Mouse (Mus musculus) retina, adult 2 months (tissue): ENCODE data around the gene Wdr5b.
"Not testable (repeated sequence)": the region's sequence is repeated elsewhere in the genome, so short reads cannot be mapped to it uniquely, and the experiment has no call there.

ENCODE experiments used
- DNase-seq: peaks from one replicate; pipeline ENCODE4 v3.0.0-alpha.2; 2012; ENCODE audit warnings: low read depth, low spot score

Wdr5b gene

DNA sequence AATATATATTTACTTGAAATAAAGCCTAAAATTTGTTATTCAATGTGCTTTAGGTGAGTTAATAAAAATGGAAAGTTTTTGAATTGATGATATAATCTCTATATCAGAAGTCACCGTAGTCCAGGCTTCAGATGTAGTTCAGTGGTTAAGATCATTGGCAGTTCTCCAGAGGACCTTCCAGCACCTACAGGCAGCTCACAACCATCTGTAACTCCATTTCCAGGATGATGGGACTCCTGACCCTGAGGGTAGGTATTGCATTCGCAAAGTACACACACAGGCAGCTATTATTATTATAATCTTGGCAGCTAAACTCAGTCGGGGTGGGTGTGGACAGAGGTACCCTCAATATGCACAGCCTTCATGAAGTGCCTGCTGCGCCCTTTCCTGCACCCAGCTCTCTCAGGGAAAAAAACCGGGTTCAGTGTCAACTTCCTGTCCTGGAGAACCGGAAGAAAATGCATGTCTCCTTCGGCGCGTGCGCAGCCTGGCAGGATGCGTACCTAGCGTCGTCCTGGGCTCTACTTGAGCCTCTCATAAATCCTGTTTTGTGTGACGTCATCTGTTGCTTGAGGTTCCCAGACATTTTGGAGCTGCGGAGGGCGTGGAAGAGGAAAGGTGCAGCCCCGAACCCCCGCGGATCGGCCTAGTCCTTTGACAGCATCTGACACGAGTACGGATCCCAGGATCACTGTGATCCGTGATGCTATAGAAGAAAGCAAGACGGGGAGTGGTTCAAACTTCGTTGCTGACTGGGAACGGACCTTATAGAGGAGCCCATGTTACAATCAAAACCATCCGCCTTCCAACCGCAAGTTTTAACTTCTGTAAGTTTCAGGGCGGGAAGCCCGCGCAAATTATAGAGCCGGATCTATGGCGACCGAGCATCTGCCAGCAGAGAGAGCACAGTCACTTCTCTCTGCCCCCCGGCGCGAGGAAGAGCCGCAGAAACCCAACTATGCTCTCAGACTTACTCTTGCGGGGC lies at the start of gene Wdr5b:
Gene Wdr5b, plus strand, starts transcription at position 551 of the 985 bp plus-strand sequence.
- peak; percentile 84 for DNase-seq

DNA sequence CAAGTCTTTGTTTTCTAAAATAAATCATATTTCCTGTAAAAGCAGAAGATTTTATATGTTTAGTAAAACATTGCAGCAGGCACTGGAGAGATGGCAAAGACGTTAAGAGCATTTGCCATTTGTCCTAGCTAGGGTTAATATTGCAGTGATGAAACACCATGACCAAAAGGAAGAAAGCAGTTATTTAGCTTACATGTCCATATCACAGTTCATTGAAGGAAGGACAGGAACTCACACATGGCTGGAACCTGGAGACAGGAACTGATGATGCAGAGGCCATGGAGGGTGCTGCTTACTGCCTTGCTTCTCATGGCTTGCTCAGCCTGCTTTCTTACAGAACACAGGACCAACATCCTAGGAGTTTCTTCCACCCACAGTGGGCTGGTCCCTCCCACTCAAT lies 48.6 kb upstream of the Wdr5b start:
- no peak for DNase-seq

DNA sequence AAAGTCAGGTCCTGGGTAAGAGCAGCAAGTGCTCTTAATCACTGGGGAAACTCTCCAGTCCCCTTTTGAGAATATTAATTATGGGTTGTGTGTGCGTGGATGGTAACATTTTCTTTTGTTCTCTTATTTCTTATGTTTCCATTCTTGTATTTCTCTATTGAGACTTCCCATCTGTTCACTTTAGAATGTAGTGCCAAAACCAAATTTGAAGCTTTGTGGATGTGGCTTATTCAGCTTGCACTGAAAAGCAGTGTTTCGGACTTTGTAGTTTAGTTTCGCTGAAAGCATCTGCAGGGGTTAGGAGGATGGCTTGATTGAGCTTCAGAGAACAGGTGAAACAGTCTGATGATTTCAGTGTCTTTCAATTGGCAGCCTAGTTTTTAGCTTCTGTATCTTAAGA lies 47.7 kb upstream of the Wdr5b start:
- no peak for DNase-seq

DNA sequence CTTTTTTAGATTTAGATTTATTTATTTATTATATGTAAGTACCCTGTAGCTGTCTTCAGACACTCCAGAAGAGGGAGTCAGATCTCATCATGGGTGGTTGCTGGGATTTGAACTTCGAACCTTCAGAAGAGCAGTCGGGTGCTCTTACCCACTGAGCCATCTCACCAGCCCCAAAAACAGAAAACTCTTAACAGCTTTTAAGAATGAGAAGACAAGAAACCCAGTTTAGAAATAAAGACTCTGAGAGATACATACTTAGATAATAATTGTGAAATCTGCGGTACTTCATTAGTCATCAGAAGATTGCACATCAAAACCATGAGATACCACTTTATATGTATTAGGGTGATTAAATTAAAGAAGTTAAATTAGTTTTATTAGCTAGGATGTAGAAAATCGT lies 42.1 kb upstream of the Wdr5b start:
- not testable (repeated sequence) for DNase-seq

DNA sequence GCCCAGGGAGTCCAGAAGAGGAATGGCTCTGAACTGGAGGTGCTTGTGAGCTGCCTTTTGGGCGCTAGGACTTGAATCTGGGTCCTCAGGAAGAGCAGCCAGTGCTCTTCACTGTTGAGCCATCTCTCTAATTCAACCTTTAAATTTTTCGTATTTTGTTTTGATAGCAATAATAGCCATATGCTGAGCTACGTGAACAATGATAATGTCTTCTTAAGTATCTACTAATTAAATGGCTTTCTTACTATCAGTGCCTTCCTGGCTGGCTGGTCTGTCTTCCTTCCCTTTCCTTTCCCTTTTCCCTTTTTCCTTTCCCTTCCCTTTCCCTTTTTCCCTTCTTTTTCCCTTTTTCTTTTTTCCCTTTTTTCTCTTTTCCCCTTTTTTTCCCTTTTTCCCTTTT lies 32.6 kb upstream of the Wdr5b start:
- DNase-seq: no peak

DNA sequence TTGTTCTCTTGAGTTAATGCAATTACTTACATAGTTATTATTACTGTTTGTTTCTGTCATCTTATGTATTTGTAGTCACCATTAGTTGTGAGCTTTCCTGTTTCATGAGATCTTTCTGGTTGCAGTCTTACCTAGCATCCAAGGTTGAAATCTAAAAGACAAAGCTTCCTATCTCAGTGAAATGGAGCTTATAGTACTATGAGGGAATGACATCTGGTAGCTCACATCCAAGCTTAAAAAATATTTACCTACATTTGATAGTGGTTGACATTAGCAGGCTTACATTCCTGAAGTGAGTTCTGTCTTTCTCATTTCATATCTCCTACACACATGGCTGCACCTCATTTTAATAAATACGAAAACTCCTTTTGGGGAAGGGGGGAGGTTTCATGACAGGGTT lies 24.7 kb upstream of the Wdr5b start:
- no peak for DNase-seq

DNA sequence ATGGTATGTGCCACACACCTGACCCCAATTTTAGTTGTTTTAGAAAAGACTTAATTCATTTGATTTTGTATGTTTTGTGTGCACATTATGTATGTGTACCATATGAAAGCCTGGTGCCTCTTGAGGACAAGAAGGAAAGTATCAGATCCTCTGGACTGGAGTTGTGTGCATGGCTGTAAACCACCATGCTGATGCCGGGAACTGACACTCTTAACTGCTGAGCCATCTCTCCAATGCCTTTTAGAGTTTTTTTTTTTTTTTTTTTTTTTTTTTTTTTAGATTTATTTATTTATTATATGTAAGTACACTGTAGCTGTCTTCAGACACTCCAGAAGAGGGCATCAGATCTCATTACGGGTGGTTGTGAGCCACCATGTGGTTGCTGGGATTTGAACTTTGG lies 12.9 kb upstream of the Wdr5b start:
- DNase-seq: not testable (repeated sequence)

DNA sequence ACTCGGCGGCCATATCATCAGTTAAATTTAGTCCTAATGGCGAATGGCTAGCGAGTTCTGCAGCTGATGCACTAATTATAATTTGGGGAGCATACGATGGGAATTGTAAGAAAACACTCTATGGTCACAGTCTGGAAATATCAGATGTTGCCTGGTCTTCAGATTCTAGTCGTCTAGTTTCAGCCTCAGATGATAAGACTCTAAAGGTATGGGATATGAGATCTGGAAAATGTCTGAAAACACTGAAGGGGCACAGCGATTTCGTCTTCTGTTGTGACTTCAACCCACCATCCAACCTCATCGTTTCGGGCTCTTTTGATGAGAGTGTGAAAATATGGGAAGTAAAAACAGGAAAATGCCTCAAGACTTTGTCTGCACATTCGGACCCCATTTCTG lies 633 bp downstream of the Wdr5b start:
- no peak for DNase-seq

DNA sequence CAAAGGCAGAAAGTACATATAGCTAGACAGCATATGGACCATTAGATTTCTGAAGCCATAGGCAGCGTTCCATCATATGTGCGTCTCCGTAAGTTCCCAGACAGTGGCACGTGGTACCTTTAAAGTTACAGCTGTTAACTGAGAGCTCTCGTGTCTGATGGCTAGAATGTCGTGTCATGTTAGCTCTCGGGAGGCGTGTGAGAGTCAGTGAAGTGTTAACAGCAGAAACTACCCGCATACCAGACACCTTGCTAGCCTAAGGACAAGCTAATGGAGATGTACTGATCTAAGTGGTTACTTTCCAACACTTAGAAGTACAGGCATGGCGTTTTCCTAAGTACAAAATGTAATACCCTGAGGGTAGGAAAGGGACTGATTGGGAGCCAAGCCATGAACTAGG lies 2.1 kb downstream of the Wdr5b start:
- DNase-seq: no peak

DNA sequence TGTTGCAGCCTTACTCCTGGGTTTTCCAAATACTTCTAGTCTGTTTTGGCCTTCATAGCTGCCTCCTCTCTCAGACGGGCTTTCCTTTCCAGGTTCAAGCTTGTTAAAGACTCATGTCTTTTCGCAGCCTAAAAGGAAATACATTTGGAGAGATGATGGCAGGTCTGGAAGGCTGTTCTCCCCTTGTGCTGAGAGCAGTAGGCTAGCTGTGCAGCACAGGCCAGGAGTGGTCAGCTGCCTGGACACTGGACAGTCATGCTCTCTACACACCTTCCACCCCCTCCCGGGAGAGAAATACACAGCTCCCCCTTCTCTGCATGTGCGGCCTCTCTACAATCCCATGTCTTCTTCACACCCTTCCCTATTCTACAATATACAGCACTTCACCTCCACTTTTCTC lies 3.0 kb downstream of the Wdr5b start:
- no peak for DNase-seq

DNA sequence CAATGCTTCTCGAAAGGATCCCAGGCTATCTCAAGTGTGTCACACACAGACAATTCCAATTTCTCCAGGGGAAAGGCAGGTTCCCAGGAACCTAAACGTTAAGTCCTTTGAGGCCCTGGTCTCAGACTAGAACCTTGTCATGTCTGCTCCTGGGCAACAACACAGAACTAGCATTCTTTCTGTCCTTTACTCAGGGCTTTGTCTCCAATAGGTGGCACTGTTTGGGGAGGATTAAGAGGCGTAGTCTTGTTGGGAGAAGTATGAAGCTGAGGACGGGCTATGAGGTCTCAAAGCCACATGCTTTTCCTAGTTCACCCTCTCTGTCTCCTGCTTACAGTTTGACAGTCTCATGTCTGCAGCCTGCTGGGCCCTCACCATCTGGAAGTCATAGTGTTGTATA lies 6.5 kb downstream of the Wdr5b start:
- no peak for DNase-seq

DNA sequence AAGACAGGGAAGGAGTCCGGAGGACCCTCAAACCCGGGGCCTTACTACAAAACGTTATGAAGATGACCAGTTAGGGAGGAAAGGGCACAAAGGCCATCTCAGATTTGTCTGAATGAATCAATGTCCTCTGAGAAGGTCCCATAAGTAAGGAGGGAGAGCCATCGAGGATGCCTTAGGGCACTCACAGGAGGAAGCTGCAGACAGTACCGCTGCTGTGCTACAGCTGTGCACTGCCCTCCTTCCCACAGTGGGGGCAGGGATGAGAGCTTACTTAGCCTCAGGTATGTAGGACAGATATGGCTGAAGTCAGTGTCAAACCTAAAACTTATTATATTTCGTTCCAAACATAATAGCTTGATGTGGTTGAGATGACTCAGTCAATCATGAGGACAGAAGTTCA lies 10.5 kb downstream of the Wdr5b start:
- no peak for DNase-seq

DNA sequence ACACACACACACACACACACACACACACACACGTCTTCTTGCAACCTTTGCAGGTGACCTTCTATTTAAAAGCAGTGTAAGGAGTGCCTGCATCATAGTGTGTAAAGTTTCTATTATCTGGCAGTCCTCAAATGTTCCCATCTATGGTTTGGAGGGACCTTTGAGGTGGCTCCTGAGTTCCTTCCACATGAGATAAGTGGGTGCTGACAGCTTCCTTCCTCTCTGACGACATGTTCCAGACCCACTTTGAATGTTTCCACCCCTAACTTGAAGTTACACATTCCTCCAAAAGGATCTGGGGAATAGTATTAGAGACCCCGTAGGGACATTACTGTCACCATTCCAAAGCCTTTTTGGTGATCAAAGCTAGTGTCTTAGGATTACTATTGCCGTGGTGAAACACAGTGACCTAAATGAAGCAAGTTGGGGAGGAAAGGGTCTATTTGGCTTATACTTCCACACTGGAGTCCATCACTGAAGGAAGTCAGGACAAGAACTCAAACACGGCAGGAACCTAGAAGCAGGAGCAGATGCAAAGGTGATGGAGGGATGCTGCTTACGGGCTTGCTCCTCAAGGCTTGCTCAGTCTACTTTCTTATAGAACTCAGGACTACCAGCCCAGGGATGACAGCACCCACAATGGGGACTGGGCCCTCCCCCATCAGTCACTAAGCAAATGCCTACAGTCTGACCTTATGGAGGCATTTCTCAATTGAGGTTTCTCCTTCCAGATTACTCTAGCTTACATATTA lies 12.7 kb downstream of the Wdr5b start:
- DNase-seq: no peak

DNA sequence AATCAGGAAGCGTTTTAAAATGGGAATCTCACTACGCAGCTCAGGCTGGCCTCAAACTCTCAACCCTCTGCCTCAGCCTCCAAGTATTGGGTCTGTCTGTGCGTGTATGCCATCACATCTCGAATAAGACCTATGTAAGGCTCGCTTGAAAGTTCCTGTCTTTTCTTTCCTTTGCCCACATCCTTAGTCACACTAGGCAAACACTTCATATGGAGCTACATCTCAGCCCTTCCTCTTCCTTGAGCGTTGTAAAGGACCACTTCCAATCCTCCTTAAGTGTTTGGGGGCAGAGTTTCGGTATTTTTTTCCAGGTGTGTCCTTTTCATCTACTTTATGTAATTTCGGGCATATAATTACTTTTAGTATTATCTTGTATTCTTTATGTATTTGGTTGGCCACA lies 13.9 kb downstream of the Wdr5b start:
- no peak for DNase-seq

DNA sequence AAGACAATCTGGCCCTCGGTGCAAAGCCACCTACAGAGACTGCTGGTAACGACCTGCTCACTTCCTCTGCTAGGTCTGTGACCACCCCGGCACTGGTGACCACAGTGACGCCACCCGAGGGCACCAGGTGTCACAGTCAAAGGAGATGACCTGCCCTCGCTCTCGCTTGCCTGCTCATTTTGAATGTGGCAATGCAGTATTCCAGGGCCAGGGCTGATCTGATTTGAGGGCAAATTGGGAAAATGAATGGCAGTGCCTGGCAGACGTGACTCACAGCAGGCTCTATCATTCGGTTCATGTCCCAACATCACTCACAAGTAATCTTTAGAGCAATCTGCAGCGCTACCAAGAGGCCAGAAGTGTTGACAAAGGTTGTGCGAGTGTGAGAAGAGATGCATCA lies 15.4 kb downstream of the Wdr5b start:
- DNase-seq: no peak

DNA sequence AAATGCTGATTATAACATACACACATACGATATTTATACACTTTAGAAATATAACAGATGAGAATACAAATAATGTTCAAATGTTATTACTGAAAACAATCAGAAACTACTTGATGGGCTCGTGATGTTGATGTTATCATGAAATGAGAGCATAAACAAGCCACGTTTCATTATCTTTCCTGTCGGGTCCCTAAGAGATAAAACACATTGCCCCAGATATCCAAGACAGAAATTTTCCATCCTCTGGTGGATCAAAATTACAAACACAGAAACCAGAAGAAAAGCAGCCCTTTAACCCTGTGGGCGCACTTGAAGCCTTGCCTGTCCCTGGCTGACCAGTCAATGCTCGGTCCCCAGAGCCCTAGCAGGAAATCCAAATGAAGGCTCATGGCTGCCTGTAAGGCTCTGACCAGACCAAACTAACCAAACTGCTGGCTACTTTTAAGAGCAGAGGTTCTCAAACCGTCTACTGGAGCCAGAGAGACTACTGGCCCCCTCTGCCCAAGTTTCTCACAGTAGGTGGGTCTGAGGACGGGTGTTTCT lies 17.0 kb downstream of the Wdr5b start:
- no peak for DNase-seq

DNA sequence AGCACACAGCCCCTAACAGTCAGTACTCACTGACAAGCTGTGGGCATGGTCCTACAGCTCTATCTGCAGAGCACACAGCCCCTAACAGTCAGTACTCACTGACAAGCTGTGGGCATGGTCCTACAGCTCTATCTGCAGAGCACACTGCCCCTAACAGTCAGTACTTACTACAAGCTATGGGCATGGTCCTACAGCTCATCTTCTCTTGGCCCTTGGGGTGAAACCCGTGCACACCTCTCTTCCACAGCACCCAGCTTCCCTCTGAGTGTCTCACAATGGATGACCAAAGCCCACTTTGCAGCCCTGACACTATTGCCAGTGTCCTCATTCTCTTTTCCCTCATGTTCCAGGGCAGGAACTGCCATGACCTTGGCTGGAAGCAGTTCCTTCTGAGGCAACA lies 21.5 kb downstream of the Wdr5b start:
- not testable (repeated sequence) for DNase-seq

DNA sequence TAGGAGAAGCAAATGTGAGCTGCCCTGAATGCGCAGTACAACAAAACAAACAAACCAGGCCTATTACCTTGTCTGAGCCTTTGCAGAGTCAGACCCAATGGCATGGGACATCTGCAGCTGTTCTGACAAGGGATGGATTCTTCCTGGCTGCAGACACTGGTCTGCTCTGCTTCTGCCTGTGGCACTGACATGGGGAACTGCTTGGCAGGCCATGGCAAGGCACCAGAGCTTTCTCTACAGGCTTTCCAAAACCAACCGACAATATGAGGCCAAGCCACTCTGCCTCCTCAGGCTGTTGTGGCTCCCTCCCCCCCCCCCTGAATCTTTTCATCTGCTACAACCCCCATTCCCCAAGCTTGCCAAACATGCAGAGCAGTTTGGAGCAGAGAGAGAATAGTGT lies 22.3 kb downstream of the Wdr5b start:
- DNase-seq: no peak

DNA sequence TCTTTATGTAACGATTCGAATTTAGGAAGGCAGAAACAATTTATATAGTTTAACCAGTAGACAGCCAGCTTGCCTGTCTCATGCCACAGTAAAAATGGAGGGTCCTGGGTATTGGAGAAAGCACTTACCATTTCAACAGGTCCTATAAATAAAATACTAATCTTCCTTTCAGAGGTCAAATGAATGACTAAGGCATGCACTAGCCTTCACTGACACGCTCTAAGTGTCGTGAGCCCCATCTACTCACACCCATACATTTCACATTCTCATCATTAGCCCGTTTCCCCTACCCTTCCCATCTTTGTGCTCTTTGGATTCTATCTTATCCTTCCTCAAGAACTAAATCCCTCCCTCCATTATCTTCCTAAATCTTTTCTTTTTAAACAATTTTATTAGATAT lies 23.9 kb downstream of the Wdr5b start:
- DNase-seq: no peak

DNA sequence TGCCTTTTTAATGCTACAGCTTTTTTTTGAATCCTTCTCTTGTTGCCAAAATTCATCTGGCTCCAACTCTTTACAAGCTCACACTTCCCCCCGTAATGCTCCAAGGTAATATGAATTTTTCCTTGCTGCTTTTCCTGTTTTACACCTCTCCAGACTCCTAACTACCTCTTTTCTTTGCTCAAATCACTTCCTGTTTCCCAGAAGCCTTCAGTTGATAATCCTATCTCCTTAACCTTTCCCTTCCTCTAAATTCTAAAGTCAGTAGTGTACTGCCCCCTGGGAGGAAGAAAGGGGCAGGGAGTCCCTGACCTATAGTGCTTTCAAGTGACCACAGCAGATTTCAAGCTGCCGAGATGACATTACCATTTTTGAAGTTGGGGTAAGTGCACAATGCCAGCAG lies 26.7 kb downstream of the Wdr5b start:
- no peak for DNase-seq

DNA sequence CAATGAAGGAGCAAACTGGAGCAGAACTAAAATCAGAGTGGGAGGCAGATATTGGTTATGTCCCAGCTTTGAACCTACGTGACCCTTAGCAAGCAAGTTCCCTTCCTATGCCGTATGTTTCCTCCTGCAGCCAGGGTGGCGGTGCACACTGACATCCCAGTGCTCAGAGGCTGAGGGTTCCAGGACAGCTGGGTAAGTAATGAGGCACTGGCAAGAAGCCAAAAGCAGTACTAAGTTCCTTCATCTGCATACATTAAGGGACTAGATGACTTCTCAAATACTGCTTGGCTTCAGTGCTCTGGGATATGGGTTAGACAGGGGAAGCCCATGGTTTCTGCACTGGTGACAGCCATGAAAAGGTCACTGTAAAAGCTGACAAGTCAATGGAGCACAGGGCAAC lies 27.4 kb downstream of the Wdr5b start:
- DNase-seq: no peak

DNA sequence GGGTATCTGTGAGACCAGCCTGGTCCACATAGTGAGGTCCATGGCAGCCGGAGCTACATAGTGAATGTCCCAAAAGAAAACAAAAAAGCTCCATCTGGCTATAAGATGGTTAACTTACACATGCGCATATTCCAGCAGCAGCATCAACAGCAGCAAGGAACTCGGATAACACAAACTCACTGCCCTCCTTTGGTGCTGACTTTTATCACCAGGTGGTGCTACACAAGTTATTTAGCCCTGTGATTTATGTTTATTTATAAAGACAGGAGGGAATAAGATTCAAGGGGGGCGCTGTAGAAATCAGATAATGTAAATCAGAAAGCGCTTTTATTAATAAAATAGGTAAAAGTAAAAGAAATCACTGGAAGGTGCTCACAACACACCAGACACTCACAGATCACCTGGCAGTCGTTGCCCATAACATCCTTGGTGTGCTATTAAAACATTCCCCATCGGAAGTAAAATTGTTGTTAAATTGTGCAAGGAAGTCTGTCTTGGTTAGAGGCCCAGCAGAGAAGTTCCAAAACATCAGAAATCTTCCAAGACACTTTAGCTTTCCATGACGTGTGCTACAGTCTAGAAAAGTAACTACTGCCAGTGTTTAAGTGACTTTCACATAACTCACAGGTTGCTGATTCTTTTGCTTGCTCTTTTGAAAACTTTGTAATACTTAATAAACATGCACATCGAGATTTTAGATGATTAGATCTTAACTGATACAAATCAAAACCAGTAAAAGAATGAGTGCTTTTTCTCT lies 29.0 kb downstream of the Wdr5b start:
- no peak for DNase-seq
